Mouse (Mus musculus) spleen, adult 12 weeks (tissue): ENCODE results near the gene Pth1r.

Experiments
- DNase-seq: peaks from one replicate; pipeline ENCODE4 v3.0.0; 2022; ENCODE audit warnings: low spot score

Gene Pth1r

GRCm38 (mm10) chr9:110750404-110751187, 3.7 kb upstream of the Pth1r start:
- no peak for DNase-seq

DNA sequence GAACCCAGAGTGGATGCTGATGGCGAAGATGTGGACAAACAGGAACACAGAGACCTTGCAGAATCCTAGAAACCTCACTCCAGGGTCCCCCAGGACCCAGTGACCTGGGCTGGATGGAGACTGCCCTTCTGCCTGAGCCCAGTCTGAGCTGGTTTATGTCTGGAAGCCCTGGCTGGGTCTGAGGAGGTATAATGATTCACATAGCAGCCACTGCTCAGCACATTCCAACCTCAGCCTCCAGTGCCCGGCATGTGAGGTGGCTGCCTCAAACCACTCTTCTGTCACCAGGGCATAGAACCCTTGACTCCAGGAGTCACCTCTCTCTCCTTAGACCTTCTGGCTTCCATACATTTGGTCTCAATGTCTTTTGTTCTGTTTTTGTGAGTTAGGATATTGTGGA, 1.5 kb upstream of the Pth1r start:
- DNase-seq = no peak

DNA sequence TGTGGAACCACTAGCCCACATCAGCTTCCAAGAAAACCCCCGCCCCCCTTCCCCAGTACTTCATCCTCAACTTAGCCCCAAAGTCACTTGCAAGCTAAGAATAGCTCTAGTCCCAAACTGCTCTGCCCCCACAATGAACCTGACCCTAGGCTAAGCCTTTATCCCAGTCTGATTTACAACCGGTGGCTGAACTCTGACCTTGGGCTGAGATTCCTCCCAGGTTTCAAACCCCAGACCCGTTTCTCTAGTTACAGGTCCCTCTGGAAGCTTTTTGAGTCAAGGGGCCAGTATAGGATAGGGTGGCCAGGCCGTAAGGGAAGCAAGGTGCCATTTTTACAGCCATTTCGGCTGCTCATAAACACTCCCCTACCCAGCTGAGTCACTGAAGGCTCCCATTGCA, 707 bp downstream of the Pth1r start:
- DNase-seq = no peak

DNA sequence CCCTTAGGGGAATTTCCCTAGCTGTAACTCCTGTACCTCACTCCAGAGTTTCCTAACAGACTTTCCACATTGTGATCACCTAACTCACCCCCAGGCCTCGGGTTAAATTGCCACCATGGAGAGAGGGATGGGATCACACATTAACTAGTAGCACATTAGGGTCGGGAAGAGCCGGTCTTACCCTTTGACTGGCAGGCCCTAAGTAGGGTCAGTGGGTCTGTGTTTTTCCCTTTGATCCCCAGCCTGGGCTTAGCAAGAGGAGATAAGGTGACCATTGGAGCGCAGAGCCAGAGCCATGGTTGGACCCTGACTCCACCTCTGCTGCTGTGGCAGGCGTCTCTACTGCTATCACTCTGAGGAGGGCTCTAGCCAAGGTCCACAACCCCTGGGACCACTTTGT, 1.2 kb downstream of the Pth1r start:
- no peak for DNase-seq

GRCm38 (mm10) chr9:110743456-110744323, 3.3 kb downstream of the Pth1r start:
- no peak for DNase-seq

- DNase-seq = no peak
These were observed 3.9 kb downstream of the Pth1r start for GRCm38 (mm10) chr9:110742951-110743455.

DNA sequence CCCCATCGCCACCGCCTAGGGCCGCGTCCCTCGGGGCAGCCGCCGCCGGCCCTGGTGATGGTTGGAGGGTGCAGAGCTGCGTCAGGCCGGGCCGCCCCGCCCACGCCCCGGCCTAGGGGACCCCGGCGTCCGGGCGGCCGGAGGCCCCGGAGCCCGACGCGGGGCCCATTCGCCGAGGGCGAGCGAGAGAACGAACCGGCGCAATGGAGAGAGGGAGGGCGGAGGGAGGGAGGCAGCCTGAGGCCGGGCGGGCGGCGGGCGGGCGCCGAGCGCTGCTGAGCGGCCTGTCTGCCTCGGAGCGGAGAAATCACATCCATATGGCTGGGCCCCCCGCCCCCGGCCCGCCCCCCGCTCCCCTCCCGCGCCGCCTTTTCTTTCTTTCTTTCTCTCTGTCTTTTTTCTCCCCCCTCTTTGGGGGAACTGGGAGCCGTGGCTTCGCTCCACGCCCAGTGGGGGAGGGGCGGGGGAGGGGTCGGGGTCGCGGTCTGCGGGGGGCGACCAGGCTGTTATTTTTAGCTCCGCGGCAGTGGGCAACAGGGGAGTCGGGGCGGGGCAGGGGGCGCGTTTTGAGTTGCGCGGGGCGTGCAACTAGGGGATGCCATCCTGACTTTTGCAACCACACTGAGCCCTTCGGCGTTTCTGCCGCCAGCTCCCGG, 4.5 kb downstream of the Pth1r start:
- no peak for DNase-seq

GRCm38 (mm10) chr9:110741711-110742294, 5.1 kb downstream of the Pth1r start, which contains the start of gene Myl3:
Gene Myl3, plus strand, starts transcription at chr9:110741861.
- no peak for DNase-seq

- DNase-seq = no peak
These were observed 7.0 kb downstream of the Pth1r start for GRCm38 (mm10) chr9:110739961-110740360.

DNA sequence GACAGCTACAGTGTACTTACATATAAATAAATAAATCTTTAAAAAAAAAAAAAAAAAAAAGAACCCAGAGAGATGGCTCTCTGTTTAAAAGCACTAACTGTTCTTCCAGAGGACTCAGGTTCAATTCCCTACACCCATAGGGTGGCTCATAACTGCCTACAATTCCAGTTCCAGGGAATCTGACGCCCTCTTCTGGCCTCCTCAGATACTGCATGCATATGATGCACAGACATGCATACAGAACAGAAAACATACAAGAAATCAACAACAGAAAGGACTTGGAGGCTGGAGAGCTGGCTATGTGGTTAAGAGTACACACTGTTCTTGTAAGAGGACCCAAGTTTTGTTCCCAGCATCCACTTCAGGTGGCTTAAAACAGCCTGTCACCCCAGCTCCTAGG, 8.9 kb downstream of the Pth1r start:
- DNase-seq = no peak

DNA sequence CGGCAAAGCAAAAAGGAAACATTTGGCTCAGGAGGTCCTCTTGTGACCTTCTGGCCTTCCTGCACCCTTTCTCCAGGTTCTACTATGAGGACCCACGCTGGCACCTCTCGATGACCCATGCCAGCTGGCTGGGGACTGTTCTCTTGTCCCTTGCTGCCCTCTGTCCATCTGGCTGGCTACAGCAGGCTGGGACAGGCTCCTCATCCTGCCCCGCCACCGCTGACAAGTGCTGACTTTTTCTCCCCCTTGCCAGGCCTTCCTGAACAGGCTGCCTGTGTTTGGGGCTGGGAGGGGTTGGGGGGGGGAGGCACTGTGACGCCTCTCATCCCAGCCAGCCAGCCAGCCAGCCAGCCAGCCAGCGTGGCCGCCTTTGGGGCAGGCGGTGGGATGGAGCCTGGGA, 10.6 kb downstream of the Pth1r start:
- DNase-seq = no peak

- no peak for DNase-seq
These were observed 12.8 kb downstream of the Pth1r start for GRCm38 (mm10) chr9:110734154-110734553.

- no peak for DNase-seq
These were observed 13.8 kb downstream of the Pth1r start for GRCm38 (mm10) chr9:110733102-110733501.

DNA sequence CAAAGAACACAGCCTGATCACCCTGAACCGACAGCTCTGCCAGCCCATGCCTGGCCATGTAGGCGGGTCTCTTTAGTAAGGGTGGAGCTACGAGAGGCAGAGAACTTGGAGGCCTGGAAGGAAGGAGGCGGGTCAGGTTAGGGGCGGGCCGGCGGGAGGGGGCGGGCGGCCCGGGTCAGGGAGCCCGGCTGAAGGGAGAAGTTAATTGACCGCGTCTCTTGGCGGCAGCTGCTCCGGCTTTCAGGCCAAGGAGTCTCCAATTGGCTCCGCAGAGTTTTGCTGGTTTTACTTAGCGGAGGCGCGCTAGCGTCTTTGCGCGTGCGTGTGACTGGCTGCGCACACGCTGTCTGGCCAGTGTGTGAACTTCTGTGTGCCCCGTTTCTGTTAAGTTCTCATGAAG, 14.3 kb downstream of the Pth1r start:
- no peak for DNase-seq

DNA sequence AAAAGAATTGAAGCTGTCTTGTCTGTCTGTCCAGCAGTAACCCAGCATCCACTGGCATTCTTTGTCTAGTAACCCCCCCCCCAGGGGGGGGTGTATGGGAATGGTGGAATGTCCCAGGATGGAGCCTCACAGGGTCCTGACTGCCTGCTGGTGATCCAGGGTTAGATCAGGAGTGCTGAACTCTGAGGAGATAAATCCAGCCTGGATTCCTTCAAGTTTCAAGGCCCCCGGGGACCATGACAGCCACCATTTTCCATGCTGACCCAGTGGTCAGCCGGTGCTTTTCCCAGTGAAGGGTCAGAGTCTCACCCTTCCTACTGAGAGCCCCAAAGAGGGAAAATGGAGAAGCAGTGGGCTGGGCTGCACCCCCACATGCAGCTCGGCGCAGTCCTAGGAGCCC, 15.1 kb downstream of the Pth1r start:
- DNase-seq = no peak

GRCm38 (mm10) chr9:110729841-110730240, 17.1 kb downstream of the Pth1r start:
- DNase-seq = no peak

- no peak for DNase-seq
These were observed 20.1 kb downstream of the Pth1r start for GRCm38 (mm10) chr9:110726867-110727266.

DNA sequence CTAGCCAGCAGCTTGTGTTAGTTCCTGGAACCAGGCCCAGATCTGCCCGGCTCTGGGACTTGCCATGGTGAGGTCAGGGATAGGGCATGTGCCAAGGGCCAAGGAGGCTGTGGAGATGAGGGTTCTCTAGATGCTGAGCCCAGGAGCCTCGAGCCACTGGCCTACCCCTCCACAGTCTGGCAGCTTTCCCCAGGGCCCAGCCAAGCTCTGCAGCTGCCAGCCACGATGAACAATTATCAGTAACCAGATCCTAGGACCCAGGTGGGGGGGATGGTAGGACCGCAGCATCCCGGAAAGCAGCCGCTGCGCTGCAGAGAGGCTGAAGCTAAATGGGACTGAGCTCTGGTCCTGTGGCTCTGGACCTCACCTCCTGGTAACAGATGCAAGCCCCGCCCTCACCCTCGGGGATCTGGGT, 21.2 kb downstream of the Pth1r start:
- no peak for DNase-seq

DNA sequence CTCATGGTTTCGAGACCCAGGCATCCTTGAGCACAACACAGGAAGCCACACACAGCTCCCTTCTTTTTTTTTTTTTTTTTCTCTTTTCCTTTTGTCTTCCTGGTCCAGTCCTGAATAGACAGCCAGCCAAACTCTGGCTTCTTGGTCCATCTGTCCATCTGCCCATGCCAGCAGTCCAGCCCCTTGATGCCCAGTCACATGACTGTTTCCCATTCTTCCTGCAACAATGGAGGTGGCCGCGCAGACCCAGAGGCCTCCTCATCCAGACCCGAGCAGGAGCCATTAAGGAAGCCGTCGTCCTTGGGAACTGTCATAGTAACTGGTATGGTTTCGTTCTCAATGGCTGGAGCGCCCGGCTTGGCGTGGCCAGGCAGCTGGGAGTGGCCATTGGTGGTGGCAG, 24.9 kb downstream of the Pth1r start:
- DNase-seq = no peak

DNA sequence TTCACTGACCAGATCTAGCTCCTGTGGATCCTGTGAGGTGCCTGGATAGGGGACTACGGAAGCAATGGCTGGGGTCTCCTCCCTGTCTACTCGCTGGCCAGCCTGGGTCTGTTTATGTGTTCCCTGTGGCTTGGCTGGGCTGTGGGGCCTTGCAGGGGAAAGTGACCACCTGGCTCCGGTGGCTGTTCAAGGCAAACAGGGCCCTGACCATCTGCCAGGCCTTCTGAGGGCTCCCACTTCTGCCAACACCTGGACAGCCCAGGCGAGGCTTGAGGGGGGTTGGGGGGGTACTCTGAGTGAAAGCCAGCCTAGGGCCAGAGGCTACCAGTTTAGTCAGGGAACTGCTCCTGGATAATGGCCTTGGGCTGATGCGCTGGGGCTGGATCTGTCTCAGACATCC, 27.0 kb downstream of the Pth1r start:
- DNase-seq = no peak

DNA sequence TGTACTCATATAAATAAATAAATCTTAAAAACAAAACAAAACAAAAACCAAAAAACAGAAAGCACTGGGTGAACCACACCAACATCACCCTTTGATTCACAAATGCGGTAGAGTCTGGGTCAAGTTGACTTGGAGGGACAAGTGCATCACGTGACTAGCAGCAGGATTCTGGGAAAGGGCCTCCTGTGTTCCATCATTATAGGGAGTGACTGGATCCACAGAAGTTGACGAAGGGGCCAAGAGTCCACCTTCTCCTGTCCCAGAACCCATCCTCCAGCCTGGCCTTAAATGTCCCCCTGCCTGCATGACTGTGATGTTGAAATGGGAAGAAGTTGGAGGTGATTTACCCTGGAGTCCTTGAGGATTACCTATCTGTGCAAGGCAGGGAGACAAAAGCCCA, 28.1 kb downstream of the Pth1r start:
- no peak for DNase-seq

- DNase-seq = no peak
These were observed 28.9 kb downstream of the Pth1r start for GRCm38 (mm10) chr9:110718071-110718470.
